Mouse (Mus musculus) liver, adult 2 months (tissue): Measurements from ENCODE around the gene Rpl35a.

Source experiments
- CTCF ChIP-seq: fragments of 200-500 bp; IDR thresholded peaks from 2 replicates; pipeline ENCODE4 v1.5.1; 2011; ENCODE audit warnings: low read depth, low read length, control low read depth
- POLR2A ChIP-seq: fragments of 200-500 bp; IDR thresholded peaks from 2 replicates; pipeline ENCODE4 v1.6.1; 2011; ENCODE audit warnings: low read length, control low read depth; ENCODE audit not compliant: insufficient read depth; ENCODE audit errors: extremely low read depth

- TF ChIP-seq CTCF = no peak
- TF ChIP-seq POLR2A = no peak
These were observed 7.6 kb upstream of the Rpl35a start for GRCm38 (mm10) chr16:33048686-33049085.
